Mouse (Mus musculus): ENCODE results near the gene Eif4enif1. TPM values are rescaled to one million over a fixed set of nuclear protein-coding genes. Genes with fewer than 3 reads are reported as not detected.

Eif4enif1 gene
- polyA plus RNA-seq (2012; rRNA removed), result 75.3 and 91.2 TPM in 2 replicates

DNA sequence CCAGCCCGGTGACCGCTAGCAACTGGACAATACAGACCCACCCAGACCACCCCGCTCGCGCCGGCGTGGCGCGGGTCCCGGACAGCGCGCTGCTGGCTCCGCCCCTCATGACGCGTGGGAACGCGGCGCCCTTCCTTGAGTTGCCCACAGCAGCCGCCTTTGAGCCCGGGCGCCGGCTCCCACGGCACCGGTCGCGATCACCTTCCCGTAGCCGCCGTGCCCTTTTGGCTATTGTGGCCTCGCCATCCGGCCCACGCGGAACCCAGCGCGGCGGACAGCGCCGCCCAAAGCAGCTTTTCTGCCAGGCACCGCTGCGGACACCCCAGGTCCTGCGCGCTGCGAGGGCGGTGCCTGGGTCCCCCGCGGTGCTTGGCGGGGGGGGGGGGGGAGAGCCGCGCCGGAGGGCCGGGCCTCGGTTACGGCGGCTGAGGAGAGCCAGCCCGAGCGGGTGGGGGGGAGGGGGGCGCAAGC is at the start of gene Eif4enif1:
Gene Eif4enif1, plus strand, starts transcription at position 162 of the 471 bp plus-strand sequence.

GRCm38 (mm10) chr11:3193363-3193762 is 8.8 kb upstream of the Eif4enif1 start, which contains the start of gene Sfi1:
TSS of gene Sfi1 (minus strand) at chr11:3193463.

DNA sequence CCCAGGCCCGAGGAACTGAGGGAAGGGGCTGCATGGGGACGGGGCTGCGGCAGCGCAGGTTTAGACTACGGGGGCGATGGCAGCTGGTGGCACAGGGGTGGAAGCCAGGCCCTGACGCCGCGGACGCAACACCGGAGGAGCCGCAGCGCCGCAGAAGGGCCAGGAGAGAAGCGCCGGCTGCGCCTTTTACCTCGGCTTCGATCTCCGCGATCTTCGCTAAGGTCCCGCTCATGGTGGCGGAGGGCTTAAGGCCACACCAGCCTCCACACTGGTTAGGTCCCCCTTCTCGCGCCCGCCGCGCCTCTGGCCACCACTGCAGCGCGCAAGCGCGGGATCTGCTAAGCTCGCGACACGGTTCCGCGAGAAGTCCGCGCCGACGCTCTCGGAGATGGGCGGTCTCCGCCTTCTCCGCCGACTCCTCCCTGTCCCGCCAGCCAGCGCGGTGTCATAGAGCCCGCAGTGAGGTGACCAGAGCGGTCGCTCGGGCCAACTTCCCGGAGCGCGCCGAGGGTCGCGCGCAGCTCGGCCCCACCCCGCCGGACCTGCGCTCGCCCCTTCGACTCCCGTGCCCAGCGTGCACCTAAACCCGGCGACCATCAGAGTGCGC is 64.0 kb downstream of the Eif4enif1 start, which contains the start of gene Drg1:
Gene Drg1, minus strand, starts transcription at position 337 of the 607 bp plus-strand sequence.

DNA sequence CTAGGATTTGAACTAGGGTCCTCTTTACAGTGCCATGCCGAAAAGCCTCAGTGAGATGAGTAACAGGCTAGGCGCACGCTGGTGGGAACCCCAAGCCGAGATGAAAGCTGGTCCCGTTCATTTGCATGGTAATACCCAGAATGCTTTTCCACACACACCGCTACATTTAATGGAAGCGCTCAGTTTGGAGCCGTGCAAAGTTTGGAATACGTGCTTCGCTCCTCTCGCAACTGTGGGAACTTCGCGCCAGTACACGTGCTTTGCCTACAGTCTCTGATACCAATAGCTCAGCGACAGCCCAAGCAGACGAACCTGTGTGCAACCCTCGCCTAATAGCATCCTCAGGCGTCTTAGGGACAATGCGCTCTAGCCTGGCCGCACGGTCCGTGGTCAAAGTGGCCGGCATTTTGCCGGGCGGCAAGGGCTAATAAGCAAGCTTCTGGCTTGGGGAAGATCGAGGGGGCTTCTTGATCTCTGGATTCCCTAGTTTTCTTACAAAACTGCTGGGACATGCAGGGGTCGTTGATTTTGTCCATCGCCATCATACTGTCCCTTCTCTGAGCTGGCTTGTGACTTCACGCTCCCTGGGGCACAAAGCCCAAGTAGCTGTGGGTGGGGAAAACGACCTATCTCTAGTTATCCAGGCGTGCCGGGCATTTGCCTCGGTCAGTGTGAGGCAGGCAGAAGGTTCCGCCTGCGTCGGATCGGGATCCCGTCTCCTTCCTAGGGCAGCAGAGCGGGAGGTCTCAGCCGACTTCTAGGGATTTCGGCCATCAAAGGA is 86.5 kb downstream of the Eif4enif1 start, which contains the start of gene Patz1:
Gene Patz1, plus strand, starts transcription at position 354 of the 781 bp plus-strand sequence.

Other genes starting within 250 kb of the Eif4enif1 start
- 19.7 and 24.4 TPM in 2 replicates for gene Sfi1, start 8.9 kb upstream of the Eif4enif1 start, polyA plus RNA-seq (2012; rRNA removed)
- 125 TPM in 2 replicates for gene Drg1, start 64.0 kb downstream of the Eif4enif1 start, polyA plus RNA-seq (2012; rRNA removed)
- gene Patz1, start 86.5 kb downstream of the Eif4enif1 start, polyA plus RNA-seq (2012; rRNA removed), result 88.9 and 120 TPM in 2 replicates
- 10.5 and 11.3 TPM in 2 replicates for gene Pik3ip1, start 128.0 kb downstream of the Eif4enif1 start, polyA plus RNA-seq (2012; rRNA removed)
- 65.6 and 82.6 TPM in 2 replicates for gene Limk2, start 206.8 kb downstream of the Eif4enif1 start, polyA plus RNA-seq (2012; rRNA removed)
- 21.6 and 34.7 TPM in 2 replicates for gene Rnf185, start 250.0 kb downstream of the Eif4enif1 start, polyA plus RNA-seq (2012; rRNA removed)